Mouse (Mus musculus) adrenal gland, postnatal 36 days (tissue): ENCODE data around the gene Arf3. TPM values are rescaled to one million over a fixed set of nuclear protein-coding genes. Genes with fewer than 3 reads are reported as not detected.

ENCODE experiments used
- DNase-seq, 2 experiments: peaks; one replicate each; pipeline ENCODE4 v3.0.0; 2021; ENCODE audit warnings: mixed read lengths in 1 of 2
- total RNA-seq, 2 experiments: library from RNA; stranded (reverse); gene quantifications; 2 replicates each; pipeline ENCODE4 v1.2.3; 2021

The Arf3 gene
- total RNA-seq, 2 experiments from 2014 or later, result 132 to 140 TPM

GRCm38 (mm10) chr15:98791221-98791620 lies 28.2 kb upstream of the Arf3 start:
- no peak for DNase-seq

- no peak for DNase-seq
Observed at GRCm38 (mm10) chr15:98790761-98791160, 27.7 kb upstream of the Arf3 start.

- DNase-seq, result peak; percentile 64 to 80
Observed at GRCm38 (mm10) chr15:98789661-98790535, 26.9 kb upstream of the Arf3 start, which contains the start of gene Wnt1. Gene Wnt1, plus strand, starts transcription at chr15:98789857.

GRCm38 (mm10) chr15:98788972-98789660 lies 26.1 kb upstream of the Arf3 start:
- DNase-seq, result no peak

DNA sequence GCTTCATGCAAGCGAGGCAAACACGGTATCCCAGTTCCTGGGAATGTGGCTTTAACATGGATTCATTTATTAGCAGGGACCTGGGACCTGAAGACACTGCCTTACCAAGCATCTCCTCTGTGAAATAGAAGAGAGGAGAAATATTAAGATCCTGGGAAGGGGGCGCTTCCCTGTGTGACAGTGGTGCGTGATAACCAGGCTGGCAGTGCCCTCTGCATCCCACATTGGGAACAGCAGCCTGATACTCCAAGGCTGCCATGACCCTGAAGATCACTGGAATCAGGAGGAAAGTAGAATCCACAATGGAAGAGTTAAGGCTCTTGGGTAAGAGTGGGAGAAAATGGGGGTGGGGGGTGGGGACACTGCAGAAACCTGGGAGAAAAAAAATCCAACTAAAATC lies 24.9 kb upstream of the Arf3 start:
- DNase-seq, result peak in 1 of 2 experiments; percentile 47

- no peak for DNase-seq
Observed at GRCm38 (mm10) chr15:98785744-98786143, 22.7 kb upstream of the Arf3 start.

DNA sequence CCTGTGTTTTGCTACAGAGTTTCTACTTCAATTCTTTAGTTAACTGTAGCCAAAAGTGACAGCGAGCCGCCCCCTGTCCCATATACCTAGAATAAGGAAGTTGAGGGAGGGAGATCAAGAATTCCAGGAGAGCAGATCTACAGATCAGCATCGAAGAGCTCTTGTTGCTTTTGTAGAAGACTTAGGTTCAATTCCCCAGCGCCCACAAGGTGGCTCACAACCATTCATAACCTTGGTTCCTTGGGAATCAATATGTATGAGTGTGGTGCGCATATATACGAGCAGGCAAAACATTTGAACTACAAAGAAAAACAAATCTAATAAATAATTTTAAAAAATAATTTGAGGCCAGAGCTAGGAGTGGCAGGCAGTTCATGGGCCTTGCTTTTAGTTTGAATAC lies 18.2 kb upstream of the Arf3 start:
- no peak for DNase-seq

- DNase-seq, result peak in 1 of 2 experiments; percentile 46
Observed at GRCm38 (mm10) chr15:98780573-98780972, 17.6 kb upstream of the Arf3 start.

DNA sequence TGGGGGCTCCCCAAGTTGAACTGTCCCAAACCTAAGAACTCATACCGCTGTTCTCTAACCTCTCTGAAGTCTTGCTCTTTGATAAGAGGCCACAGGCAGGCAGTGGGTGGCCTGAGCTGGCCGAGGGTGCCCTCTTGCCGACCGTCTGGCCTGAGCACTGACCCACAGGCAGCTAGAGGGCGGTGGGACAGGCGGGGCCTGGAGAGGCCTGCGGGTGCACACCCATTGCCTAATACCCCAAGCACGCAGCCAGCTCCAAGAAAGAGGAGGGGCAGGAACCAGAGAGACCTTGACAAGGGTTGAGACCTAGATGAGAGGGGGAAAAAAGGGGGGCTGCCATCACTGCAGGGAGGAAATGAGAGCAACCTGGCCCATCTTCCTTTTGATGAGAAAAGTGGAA lies 17.1 kb upstream of the Arf3 start:
- peak; percentile 39 to 40 for DNase-seq

GRCm38 (mm10) chr15:98778806-98779205 lies 15.8 kb upstream of the Arf3 start:
- DNase-seq, result no peak

DNA sequence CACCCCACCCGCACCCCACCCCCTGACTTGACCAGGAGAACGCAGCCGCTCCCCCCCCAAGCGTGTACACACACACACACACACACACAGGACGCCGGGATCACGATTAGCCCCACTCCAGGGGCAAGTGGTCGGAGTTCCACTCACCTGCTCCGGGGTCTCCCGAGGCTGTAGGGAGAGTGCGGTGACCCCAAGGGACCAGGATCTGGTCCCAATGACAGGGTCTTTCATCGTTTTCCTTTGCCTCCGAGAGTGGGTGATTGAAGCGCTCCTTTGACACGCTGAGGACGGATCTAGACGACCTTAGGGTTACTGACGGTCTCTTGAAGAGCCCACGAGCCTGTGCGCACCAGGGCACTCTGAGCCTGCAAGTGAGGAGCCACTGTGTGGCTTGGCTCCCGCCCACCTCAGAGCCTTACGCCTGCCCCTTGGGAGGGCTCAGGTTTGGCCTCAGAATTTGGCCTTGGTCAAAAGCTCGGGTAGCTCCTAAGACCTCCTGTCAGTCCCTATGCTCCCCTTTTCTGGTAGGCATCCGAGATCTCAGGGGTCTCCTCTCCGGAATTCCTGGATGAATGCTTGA lies 15.3 kb upstream of the Arf3 start:
- no peak for DNase-seq

DNA sequence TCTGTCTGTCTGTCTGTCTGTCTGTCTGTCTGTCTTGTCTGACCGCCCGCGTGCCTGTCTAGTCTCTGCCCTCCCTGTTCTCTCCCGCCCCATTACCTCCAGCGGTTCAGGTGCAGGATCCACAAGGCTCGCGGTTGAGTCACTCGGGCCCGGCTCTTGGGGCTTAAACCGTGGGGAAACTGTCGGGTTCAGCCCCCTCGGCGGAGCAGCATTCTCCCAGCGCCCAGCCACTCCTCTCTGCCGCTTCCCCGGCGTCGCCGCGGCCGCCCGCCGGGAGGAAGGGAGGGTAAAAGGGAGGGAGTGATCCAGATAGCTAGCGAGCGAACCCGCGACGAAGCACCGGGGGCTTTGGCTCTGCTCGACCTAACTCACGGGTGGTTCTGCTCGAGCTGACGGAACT lies 14.7 kb upstream of the Arf3 start, which contains the start of gene Wnt10b:
Gene Wnt10b (minus strand): TSS at position 389 of the 400 bp plus-strand sequence.
- DNase-seq, result peak; percentile 41 to 51

DNA sequence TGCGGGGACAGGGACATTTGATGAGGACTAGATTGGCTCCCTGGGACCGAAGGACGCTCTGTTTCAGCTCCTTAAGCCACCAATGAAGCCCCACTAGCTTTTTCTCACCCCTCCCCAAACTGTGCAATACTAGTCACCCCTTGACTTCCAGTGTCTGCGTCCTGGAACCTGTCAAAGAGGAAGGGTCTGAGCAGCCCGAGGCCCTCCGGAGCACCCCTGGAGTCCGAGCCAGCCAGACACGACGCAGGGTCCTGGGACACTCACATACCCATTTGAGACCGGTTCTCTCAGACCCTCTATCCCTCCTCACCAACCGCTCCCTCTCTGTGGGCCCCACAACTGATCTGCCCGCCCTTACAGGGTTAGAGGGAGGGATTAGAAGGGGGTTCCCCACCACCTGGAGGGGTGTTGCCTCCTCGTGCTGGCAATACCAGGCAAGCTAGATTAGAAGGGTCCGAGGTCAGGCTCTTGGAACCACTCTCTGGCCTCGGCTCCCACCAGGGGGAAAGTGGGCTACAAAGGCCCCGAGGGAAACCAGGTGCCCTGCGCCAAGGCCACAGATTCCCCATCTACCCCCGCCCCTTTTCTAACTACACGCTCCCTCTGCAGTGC lies 14.1 kb upstream of the Arf3 start:
- no peak for DNase-seq

DNA sequence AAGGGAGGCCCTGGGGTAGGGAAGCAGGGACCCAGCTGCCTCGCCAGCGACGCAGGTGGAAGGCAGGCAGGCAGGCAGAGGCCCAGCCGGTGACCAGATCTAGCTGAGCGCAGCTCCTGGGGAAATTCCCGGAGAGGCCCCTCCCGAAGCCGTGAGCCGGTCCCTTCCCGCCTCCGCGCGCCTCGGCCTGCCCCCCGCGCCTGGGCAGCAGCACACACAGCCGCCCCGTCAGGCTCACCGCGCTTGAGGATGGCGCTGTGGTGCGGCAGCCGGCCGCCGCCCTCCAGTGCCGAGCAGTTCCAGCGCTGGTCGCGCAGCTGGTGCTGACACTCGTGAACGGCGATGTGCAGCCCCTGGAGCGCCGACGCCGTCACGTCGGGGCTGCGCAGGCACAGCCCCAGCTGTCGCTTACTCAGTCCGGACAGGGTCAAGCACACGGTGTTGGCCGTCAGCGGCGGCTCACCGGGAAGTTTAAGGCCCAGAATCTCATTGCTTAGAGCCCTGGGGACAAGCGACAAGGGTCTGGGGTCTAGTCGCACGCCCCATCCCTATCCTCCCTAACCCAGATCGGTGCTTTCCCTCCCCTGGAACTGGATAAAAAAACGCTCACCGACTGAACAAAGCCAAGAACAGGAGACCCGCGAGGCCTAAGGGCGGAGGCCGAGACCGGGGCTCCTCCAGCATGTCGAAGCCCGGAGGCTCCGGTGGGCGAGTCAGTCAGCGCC lies 13.4 kb upstream of the Arf3 start:
- peak; percentile 35 to 43 for DNase-seq

GRCm38 (mm10) chr15:98775533-98775932 lies 12.5 kb upstream of the Arf3 start:
- DNase-seq, result no peak

- DNase-seq, result no peak
Observed at GRCm38 (mm10) chr15:98774096-98774495, 11.1 kb upstream of the Arf3 start.

DNA sequence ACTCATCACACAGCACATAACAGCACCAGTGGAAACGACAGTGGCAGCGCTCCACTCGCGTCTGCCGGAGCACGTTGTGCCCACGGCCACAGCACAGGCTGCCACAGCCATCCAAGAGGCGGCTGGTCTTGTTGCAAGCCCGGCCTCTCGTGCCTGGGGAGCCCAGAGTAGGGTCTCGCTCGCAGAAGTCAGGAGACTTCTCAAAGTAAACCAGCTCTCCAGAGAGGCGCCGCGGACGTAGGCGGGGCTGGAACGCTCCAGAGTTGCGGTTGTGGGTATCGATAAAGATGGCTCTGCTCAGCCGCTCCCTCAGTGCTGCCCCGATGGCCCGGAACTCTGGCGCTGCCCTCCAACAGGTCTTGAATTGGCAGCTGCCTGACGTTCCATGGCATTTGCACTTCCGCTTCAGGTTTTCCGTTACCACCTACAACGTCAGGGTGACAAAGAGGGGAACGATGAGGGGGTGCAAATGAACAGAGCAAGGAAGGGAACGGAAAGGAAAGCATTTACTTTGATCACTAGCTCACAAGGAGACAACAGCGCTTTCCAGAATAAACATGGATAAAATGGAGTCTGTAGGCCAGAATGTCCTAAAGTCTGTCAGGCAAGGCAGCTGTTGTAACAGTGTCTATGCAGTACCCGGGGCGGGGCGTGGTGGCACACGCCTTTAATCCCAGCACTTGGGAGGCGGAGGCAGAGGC lies 9.6 kb upstream of the Arf3 start:
- DNase-seq, result peak; percentile 49 to 55

- DNase-seq, result no peak
Observed at GRCm38 (mm10) chr15:98771813-98772425, 8.9 kb upstream of the Arf3 start.

DNA sequence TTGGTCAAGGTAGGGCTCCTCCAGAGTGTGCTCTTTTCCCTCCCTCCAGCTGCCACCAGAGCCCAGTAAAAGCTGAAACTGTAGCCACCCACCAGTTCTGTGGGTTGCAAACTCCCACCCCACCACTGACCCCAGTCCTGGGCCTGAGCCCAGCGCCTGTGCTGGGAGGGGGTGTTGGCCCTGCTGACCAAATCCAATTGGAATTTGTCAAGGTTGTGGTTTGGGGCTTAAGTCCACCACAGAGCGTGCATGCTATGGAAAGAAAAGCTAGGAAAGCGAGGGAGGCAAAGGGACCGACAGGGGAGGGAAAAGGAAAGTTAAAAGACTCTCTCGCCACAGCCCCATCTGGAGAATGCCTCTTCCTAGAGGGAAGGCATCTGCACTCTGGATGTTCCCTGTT lies 5.2 kb upstream of the Arf3 start:
- peak in 1 of 2 experiments; percentile 47 for DNase-seq

DNA sequence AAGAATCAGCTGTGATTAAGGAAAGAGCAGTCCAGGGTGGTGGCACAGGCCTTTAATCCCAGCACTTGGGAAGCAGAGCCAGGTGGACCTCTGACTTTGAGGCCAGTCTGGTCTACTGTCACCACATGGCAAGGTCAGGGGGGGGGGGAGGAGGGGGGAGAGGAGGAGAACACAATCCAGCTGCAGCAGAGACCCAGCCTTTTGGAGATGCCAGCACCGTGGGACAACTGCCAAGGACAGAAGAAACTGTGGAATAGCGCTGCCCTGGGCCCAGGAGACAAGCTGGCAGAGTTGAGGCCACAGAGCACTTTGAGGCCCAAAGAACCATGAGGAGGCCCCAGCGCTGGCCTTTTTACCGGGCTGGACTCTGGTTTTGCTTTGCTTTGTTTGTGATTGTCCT lies 2.9 kb upstream of the Arf3 start:
- peak; percentile 57 to 72 for DNase-seq

DNA sequence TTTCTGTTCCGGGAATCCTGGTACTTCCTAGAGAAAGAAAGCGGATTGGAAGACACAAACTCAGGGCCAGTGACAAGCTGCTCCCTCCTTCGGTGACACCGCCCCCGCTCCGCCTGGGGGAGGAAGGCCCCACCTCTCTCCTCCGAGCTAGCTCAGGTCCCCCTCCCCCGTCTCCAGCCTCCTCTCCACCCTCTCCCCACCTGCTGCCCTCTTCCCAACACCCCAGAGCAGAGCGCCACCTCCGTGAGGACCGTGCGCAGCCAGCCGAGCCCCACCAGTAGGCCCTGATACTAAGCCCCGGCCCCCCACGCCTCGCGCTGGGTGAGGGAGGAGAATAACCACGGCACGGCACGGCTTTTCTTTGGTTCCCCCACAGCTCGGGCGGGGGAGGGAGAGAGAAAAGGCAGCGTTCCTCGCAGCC lies 803 bp downstream of the Arf3 start:
- DNase-seq, result peak; percentile 89 to 92
